Mouse (Mus musculus) testis, adult 2 months (tissue): ENCODE measurements around the gene Edem2.

Experiments
- CTCF ChIP-seq: fragments of 200-500 bp; IDR thresholded peaks from 2 replicates; pipeline ENCODE4 v1.5.1; 2012; ENCODE audit warnings: low read depth, mild to moderate bottlenecking, inconsistent platforms, low read length, moderate library complexity; ENCODE audit not compliant: control insufficient read depth, insufficient read depth, insufficient replicate concordance
- POLR2A ChIP-seq: fragments of 200-500 bp; IDR thresholded peaks from 2 replicates; pipeline ENCODE4 v1.6.1; 2012; ENCODE audit warnings: low read depth, mild to moderate bottlenecking, inconsistent platforms, low read length, moderate library complexity; ENCODE audit not compliant: control insufficient read depth

GRCm38 (mm10) chr2:155652618-155653017, 76.7 kb downstream of the Edem2 start:
- no peak for TF ChIP-seq POLR2A
- no peak for TF ChIP-seq CTCF
